Mouse (Mus musculus) lung, postnatal 0 days (tissue): ENCODE results near the gene Suclg2.

Experiments
- CTCF ChIP-seq: IDR thresholded peaks from 2 replicates; pipeline ENCODE4 v1.5.1; 2016; ENCODE audit warnings: antibody characterized with exemption, mild to moderate bottlenecking
- EP300 ChIP-seq: IDR thresholded peaks from 2 replicates; pipeline ENCODE4 v1.6.1; 2016; ENCODE audit warnings: antibody characterized with exemption, mild to moderate bottlenecking, control low read depth

DNA sequence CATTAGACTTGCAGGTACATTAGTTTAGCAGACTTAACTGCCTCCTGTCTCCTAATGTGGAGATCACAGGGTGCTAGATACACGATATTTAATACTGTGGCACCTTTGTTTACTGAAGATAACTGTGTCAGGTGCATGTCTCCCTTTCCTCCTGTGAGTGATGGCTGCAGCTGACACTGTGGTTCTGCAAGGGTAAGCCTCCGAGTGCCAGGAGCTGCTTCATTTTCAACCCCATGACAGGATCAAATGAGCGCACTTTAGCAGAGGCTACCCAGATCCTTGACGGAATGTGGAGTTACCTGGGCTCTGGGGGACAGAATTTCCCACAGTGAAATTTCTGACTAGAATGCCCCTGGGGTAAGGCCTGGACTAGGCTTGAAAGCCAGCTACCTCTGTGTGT lies 253.3 kb downstream of the Suclg2 start:
- TF ChIP-seq EP300 = no peak
- no peak for TF ChIP-seq CTCF
